Mouse (Mus musculus): ENCODE measurements at regions not wholly inside any gene's neighbourhood (a gene's known extent, or its start where the extent isn't known, plus 50 kb on each side); places are given as distances from the start of the nearest gene placed in this dataset.

DNA sequence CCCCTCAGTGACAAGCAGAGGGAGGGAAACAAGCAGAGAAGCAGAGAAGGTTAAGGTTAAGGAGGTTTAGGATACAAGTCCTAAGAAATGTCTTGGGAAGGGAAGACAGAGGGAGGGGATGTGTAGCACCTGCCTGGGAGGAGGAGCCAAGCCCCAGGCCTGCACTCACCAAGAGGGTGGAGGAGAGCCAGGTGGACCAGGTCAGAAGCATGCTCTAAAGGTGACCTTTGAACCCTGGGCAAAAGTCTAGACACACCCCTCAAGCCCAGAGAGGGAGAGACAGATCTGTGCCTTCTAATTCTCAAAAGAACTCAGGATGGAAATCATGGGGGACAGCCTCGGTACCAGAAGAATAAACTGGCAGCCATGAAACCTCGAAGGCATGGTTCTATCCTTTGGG, 54.4 kb upstream of the Calm2 start:
- DNase-seq (ENCODE audit: low read depth, low spot score): no peak

DNA sequence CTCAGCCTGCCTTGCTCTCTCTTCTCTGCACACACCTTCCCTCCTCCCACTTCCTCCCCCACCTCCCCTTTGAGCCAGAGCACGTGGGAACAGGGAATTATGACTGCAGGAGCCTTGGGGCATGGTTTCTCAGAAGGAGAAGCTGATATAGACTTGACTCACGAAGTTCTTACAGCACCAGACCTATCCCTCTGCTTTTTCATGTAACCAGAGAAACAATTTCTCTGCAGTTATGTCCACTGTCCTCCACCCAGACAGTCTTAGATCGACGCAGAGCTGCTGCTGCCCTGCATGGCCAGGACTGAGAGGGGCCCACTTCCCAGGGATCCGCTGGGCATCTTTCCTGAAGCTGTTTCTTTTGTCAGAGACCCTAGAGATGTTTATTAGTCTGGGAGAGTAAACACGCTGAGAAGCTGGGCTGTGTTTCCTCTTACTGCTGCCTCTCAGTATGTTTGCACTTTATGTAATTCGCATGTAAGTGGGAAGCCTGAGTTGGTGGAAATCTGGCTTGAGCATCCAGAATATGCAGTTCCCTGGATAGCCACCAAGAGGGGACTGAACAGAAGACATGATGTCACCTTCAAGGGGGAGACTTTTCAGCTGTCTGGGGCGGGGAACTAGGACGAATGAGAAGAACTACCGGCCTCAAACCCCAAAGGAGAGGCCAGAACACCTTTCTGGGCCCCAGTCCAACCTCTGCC, 55.1 kb upstream of the Calm2 start:
- DNase-seq (ENCODE audit: low read depth, low spot score): no peak

DNA sequence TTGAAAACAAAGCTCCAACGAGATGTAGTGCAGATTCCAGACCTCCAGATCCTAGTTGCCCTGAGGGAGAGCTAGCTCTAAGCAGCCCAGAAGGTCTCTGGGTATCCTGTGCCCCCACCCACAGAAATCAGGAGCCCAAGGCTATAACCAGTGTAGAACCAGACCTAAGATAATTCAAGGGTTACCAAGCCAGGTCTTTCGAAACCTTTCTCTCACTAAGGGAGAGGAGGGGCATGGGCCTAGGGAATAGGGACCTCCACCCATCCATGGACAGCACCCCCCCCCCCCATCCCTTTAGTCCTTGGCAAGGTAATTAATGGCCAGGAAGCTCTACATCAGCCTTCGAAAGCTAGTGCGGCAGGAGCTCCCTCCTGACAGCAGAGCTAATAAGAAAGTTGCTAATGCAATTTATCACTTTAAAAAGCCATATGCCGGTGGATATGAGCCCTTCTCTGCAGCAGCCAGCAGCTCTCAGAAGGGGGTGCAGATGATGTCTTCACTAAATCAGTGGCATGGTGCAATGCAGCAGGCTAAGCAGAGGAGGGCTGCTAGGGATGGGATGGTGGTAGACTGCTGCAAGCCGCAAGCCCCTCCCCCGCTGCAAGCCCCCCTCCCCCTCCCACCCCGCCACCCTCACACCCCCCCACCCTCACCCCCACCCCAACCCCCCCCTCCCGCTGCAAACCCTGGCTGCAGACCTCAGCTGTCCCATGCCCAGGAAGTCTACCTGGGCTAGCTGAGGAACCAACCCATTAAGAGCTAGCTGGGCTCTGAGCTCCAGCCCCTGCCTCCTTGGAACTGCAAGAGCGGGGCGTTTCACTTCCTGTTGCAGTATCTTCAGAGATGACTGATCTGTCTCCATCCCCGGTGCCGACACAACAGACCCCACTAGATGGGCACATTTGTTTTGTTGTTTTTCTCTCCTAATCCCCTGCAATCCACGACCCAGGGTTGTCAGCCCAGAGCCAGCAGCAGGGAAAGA, 55.9 kb upstream of the Calm2 start:
- no peak for DNase-seq (ENCODE audit: low read depth, low spot score)

DNA sequence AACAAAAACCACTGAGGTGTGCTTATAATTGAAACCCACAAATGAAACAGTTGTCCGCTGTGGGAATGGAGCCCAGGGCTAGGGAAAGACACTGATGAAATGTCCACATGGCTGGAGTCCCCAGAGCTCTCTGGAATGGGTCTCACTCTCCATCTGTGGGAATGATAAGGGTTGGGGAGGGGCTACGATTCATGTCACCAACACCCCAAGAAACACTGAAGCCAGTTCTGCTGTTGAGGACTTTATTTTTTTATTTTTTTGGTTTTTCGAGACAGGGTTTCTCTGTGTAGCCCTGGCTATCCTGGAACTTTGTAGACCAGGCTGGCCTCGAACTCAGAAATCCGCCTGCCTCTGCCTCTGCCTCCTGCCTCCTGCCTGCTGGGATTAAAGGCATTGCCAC, 56.8 kb upstream of the Calm2 start:
- DNase-seq (ENCODE audit: low read depth, low spot score): no peak

DNA sequence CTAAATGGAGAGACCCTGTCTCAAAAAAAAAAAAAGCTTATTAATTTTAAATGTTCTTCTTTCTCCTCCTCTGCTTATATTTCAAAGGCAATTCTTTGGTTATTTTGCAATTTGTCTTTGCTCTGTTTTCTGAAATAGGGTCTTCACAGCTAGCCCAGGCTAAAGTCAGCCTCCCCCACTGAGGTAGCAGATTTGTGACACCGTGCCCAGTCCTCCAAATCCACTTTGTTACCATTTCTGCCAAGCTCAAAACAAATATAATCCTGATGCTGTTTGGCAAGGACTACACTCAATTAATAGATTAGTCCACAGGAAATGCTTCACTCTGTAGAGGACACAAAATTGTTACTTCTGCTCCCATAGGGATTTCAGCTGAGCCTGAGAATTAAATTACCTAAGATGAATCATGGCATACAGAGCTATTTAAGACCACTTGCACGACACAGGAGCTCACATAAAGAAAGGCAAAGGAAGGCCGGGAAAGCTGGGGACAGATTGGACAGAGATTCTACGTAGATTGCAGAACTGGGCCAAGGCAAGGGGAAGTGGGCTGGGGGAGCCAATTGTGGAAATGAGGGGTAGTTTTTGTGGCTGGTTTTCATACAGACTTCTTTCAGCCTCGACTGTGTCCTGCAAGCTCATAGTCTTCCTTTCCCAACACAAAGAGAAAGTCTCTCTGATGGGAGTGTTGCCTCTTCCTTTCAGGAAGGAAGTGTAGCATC, 58.4 kb upstream of the Calm2 start:
- DNase-seq (ENCODE audit: low read depth, low spot score): no peak

DNA sequence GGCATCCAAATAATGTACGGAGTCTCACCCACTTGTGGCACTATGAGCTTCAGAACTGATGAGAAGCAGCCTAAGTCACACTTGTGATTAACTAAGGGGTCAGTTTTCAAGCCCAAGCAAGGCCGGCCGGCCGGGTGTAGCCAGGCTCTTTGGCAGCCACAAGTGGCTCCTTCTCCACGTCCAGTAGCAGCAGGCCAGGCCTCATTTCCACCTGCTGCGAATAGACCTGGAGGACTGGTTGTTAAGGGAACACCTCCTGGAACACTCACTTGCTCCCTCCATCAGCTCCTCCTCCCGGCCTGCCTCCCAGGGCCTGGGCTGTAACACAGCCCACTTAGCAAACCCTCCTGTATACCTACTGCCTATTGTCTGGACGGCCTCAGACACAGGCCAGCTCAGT, 61.1 kb upstream of the Calm2 start:
- no peak for DNase-seq (ENCODE audit: low read depth, low spot score)

DNA sequence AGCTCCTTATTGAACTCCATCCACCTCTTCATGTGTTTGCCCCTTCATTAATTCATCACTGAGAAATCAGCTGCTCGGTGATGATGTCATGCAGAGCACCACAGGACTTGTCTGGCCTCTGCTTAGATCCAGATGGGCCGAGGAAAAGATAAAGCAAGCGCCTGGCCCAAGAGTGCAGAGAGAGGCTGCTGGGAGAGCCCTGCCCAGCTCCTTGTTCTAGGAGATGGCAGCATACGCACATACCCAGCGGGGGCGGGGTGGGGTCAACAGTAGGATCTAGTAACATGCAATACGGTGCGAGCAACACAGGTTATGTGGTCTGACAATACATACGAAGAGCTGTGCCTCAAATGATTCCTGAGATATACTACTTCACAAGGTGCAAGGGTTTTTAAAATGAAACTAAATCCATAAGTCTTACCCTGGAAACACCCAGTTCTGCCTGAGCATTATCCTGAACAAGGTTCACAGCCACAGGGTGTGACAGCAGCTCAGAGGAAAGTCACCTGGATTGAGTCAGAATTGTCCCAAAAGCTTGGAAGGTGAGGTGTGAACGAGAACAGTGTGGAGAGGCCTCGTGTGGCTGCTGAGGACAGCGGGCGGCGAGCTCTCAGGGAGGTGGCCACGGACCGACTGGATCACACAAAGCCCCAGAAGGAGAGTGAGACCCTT, 62.0 kb upstream of the Calm2 start:
- DNase-seq (ENCODE audit: low read depth, low spot score): no peak

DNA sequence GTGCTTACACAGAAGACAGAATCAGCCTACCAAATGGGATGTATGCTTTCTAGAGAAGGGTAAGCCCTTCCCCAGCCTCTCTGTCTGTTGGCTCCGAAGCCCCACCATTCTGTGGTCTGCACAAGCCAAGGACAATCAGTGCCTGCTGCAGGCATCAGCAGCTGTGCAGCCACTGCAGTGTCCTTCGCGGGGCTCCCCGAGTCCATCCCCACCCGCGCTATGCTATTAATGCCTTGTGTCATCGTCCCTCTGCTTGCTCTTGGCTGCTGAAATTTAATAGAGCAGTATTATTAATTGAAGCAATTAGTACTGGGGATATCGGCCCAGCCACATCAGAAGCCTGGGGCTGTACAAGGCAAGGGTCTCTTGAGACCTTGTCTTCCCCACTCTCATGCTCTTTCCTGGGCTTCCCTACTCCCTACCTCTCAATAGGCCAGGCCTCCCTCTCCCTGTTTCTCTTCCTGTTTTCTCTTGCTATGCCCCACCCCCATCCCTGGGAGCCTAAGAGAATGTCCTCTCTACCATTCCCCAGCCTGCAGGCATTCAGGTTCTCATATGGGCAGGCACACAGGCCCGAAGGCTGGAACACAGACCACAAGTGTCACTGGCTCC, 65.4 kb upstream of the Calm2 start:
- DNase-seq (ENCODE audit: low read depth, low spot score): no peak

DNA sequence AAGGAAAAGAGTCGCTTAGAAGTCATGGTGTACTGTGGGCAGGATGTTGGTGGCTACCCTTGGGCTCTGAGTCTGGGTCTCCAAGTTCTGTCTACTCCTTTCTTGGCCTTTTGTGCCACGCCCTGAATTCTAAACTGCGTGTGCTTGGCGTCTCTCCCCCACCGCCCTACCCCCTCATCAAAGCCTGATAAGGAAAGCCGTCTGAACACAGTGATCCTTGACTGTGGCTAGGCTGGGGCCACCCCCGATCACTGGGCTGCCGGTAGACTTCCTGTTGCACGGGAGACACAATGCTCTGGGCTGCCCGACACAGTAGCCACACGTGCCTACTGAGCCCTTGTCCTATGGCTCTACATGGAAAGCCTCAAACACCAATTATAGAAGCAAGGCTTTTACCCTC, 67.1 kb upstream of the Calm2 start:
- no peak for DNase-seq (ENCODE audit: low read depth, low spot score)

DNA sequence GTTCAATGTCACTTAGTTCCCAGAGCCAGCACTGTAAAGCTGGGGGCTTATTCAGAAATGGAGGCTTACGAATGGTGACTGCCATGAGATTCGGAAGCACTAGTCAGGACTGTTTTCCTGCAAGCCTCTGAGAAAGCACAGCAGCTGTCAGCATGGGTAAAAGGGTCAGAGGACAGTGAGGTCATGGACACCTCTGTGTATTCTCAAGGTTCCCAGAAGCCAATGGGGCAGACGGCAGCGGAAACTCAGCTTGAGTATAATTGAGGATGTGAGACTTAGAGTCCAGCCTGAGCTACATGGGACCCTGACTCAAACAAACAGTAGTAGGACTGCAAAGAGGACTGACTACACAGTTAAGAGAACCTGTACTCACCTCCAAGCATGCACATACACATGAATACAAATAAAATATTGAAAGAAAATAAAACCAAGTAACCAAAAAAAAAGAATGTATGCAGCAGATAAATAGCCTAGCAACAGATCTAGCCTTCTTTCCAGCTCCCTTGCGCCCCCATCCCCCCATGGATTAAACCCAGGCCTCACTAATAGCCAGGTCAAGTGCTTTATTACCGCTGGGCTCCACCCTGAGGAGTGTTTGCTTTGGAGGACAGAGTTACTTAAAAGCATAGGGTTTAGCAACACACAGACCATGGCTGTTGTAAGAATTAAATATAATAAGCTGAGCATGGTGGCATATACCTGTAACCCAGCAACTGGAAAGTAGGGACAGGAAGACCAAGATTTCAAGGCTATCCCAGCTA, 67.8 kb upstream of the Calm2 start:
- no peak for DNase-seq (ENCODE audit: low read depth, low spot score)

DNA sequence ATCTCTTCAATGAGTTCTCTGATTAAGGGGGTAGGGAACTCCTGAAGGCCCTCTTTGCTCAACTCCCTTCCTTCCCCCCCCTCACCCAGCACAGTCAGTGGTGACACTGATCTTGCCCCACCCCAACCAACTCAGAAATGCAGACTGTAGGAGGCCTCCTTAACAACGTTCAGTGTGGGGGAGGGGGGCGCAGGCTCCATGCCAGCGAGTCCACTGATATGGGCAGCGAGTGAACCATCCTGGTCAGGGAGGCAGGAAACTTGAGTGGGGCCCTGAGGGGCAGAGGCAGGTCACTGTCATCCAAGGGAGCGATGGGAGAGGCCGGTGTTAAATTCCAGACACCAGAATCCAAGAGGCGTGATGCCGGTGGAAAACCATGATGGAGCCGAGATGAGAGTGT, 70.5 kb upstream of the Calm2 start:
- no peak for DNase-seq (ENCODE audit: low read depth, low spot score)

DNA sequence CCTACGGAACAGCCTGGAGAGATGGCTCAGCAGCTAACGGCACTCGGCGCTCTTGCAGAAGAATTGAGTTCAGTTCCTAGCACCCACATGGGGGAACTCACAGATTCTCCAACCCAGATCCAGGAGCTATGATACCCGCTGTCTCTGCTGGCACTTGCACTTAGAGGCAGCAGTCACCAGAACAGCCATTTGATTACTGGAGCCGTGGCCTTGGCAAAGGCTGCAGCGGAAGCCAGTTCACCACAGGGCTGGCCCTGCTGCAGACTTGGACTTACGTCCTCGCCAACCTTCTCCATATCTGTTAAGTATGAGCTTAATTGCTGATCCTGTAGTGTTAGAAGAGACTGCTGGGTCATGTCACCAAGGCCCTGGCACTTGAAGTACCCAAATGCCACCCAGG, 72.7 kb upstream of the Calm2 start:
- no peak for DNase-seq (ENCODE audit: low read depth, low spot score)

DNA sequence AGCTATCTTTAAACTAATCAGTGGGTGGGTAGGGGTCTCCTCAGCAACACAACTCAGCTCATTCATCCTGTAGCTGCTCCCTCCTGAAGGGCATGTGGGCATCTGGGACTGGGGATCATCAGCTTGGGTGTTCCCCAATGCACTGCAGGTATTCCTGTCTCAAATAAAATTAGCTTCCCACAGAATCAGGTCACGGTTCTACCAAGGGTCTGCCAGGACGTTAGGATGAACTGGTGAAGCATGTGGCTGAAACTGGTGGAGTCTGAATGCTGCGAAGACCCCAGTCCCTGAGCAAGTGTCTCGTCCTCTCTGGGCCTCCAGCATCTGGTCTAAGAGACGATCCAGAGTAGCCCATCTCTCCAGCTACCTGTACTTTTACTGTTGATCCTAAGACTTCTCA, 74.1 kb upstream of the Calm2 start:
- DNase-seq (ENCODE audit: low read depth, low spot score): no peak

DNA sequence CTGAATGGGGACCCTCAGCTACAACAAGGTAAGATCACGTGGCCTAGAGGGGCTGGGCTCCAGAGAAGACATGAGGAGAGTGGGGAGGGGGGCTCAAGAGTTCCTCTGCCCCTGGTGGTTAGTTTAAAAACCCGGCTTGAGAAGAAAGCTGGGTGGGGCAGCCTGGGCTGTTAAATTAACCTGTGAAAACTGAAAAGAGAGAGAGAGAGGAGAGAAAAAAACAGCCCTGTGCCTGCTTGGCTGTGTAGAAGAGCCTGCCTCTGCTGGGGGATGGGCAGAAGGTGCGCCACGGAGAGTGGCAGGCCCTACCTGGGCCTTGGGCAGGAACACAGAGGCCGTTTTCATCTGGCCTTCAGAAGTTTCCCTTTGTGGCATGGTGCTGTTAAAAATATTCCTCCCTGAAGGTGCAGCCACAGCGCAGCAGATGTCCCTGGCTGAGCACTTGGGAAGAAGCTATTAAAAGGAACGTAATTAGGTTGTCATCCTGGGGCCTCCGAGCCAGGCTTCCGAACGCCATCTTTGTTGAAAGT, 75.0 kb upstream of the Calm2 start:
- no peak for DNase-seq (ENCODE audit: low read depth, low spot score)

DNA sequence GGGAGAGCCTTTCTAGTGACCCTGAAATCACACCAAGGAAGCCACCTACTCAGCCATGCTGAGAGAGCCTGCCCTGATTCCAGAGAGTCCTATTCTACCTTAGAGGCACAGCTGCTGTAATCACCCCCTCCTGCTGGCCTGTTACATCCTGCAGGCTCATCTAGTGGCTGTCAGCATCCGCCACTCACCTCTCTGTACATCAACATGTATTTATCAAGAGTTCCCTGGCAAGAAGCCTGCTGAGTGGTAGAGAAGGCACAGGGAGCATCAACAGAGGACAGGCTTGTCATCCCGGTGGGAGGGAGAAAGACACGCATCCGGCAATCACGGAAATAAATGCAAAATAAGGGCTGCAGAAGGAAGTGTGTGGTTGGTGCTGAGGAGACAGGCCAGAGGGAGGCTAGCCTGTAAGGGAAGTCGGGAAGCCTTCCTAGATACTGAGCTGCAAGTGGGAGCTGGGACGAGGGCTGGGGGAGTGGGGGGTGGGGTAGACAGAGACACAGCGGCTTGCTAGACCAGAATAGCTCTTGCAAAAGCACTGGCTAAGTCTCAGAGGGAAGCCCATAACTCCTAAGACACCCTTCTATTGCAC, 75.9 kb upstream of the Calm2 start:
- no peak for DNase-seq (ENCODE audit: low read depth, low spot score)

DNA sequence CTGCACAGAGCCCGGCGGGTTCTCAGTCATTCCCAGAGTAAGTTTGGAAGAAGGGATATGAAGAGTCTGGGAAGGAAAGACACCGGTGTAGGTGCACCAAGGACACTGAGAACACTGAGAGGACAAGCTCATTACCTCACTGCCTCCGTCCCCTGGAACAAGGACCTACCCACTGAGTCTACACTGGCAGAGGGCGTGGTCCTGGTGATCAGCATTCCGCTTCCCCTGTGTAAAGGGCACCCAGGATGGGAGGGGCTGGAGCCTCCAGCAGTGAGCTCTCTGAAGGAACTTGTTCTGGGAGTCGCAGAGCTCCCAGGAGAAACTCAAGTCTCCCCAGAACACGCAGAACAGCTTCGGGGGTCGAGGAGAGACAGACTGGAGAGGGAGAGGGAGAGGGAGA, 76.9 kb upstream of the Calm2 start:
- DNase-seq (ENCODE audit: low read depth, low spot score): no peak

DNA sequence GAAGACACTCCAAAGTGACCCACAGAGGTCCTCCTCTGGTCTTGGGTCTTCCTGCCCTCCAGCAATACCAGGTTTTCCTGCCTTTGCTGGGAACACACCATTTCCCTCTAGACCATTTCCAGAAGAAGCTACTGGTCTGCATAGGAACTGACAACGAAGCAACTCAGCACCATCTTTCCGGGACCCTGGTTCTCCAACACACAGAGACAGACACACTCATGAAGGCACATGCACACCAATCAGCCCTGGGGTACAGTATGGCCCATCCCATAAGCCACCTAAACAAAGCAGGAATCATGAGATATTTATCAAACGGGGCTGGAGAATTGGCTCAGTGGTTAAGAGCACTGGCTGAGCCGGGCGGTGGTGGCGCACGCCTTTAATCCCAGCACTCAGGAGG, 80.4 kb upstream of the Calm2 start:
- DNase-seq (ENCODE audit: low read depth, low spot score): no peak

DNA sequence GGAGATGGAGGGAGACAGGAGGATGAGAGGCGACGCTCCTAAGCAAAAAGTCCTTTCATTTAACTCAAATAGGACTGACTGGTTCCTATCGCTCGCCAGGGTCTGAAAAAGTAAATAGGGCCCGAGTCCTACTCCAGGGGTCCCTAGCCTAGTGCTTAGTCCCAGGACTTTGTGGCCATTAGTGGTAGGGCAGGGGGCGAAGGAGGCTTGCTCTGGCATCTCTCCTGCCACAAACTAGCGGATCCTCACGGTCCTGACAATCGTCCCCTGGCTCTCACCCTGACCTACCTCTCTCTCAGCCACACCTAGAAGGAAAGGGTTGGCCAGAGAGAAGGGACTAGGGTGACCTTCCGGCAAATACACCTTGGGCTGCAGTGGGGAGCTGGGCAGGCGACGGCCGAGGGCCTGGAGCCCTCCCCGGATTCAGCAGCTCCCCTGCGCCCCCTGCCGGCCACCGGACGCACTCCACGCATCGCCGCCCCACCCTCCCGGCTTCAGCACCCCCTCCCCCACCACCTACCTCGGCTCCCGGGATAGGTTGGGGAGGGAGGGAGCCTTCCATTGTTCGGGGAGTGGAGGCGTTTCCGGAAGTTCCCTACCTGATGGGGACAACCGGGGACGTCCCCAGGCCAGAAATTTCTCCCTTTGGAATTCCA, 83.6 kb upstream of the Calm2 start:
- DNase-seq (ENCODE audit: low read depth, low spot score): peak; percentile 68

DNA sequence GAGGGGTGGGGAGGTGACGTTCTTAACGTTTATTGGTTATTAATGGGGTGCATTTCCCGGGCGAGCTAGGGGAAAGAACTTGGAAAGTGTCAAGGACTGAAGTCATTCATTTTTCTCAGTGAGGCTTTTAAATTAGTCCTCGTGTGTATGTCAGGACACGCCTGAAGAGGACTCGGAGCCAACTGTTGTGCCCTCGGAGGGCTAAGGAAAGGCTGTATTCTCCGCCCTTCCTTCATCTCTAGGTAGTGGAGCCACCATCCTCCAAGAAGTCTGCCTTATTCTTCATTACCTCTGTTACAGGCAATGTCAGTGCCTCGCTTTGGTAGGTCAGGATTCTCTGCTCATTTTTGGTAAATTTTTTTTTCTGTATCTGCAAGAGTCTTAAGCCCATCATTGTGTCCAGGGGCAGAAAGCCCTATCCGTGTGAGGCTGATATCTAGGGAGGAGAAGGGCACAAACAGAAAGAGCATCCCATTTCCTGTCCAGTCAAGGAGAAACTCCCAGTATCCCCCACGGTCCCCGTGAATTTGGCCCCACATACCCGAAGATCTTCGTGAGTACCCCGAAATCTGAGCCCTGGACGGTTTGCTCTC, 84.2 kb upstream of the Calm2 start:
- no peak for DNase-seq (ENCODE audit: low read depth, low spot score)

All from forelimb bud, embryonic 11.5 days (tissue).